Mouse (Mus musculus) forebrain, postnatal 0 days (tissue): ENCODE results near the gene Sgca. TPM values are rescaled to one million over a fixed set of nuclear protein-coding genes. Genes with fewer than 3 reads are reported as not detected.
A peak's percentile ranks its signal among the peaks of the same experiment; 100 is the strongest.

ENCODE experiments used
- ATAC-seq: fragments of 200-750 bp; cut with Nextera tagmentation; 2 replicates; pipeline ENCODE4 v1.8.0; 2017; ENCODE audit warnings: mild to moderate bottlenecking, moderate library complexity
- DNase-seq: peaks from one replicate; pipeline ENCODE4 v3.0.0-alpha.2; 2015
- H3K27ac ChIP-seq: fragments of 300-500 bp; sonication (generic); 2 replicates; pipeline ENCODE4 v1.5.1; 2014; ENCODE audit warnings: low read depth, mild to moderate bottlenecking, antibody characterized with exemption, low read length, moderate library complexity, mixed read lengths
- H3K27me3 ChIP-seq: fragments of 300-500 bp; sonication (generic); 2 replicates; pipeline ENCODE4 v1.6.1; 2014; ENCODE audit warnings: mild to moderate bottlenecking, low read length, mixed read lengths; ENCODE audit not compliant: insufficient read depth
- H3K36me3 ChIP-seq: fragments of 300-500 bp; sonication (generic); 2 replicates; pipeline ENCODE4 v1.6.1; 2014; ENCODE audit warnings: mild to moderate bottlenecking, moderate library complexity; ENCODE audit not compliant: insufficient read depth
- H3K4me1 ChIP-seq: fragments of 300-500 bp; sonication (generic); 2 replicates; pipeline ENCODE4 v1.6.1; 2014; ENCODE audit warnings: antibody characterized with exemption; ENCODE audit not compliant: insufficient read depth
- H3K4me2 ChIP-seq: fragments of 300-500 bp; sonication (generic); 2 replicates; pipeline ENCODE4 v1.6.1; 2014; ENCODE audit warnings: low read depth, mild to moderate bottlenecking, moderate library complexity
- H3K4me3 ChIP-seq: fragments of 300-500 bp; sonication (generic); 2 replicates; pipeline ENCODE4 v1.5.1; 2014; ENCODE audit warnings: low read depth, low read length, mixed read lengths
- H3K9ac ChIP-seq: fragments of 300-500 bp; sonication (generic); 2 replicates; pipeline ENCODE4 v1.6.1; 2014; ENCODE audit warnings: mild to moderate bottlenecking
- H3K9me3 ChIP-seq: fragments of 300-500 bp; sonication (generic); 2 replicates; pipeline ENCODE4 v1.6.1; 2016; ENCODE audit warnings: low read length
- CTCF ChIP-seq: sonication (generic); IDR thresholded peaks from 2 replicates; pipeline ENCODE4 v1.5.1; 2016; ENCODE audit warnings: antibody characterized with exemption, control low read depth, low read depth
- WGBS: fragments of 180-500 bp; shearing (Covaris S2); extraction: QIAGEN DNeasy Blood & Tissue Kit; methylation state at CpG from one replicate; pipeline ENCODE4 v1.1.7; 2014; 5-methylcytosine and 5-hydroxymethylcytosine counted together
- polyA plus RNA-seq: library from polyadenylated mRNA; unstranded; fragments of >200 nt; fragmentation: Nextera tagmentation; extraction: Ambion mirVana; gene quantifications from 2 replicates; pipeline ENCODE4 v1.2.1, GENCODE M21; 2015
- total RNA-seq: library from RNA; depleted of rRNA; stranded (reverse); fragments of >200 nt; gene quantifications from 2 replicates; pipeline ENCODE4 v1.2.3, GENCODE M21; 2014

Sgca gene
- total and polyA plus RNA-seq, 2 experiments from 2014 or later: 0.13 TPM; not detected in 1

- Histone ChIP-seq H3K27me3 (no peaks in the 10 kb centered on the region), H3K9ac (peak overlapping the region; percentile 98), H3K27ac (peak overlapping the region; percentile 97), H3K4me3 (peak overlapping the region; percentile 90), H3K4me2 (peak overlapping the region; percentile 71), H3K4me1 (peaks cover 38% of the 10 kb centered on the region), H3K9me3 (no peaks in the 10 kb centered on the region), H3K36me3 (peaks cover 19% of the 10 kb centered on the region)
- WGBS: 26% methylated on average over 15 of the region's 15 CpGs
- peak; percentile 13 for ATAC-seq
- DNase-seq: peak; percentile 73
- TF ChIP-seq CTCF: no peak
These were observed 32.8 kb upstream of the Sgca start for GRCm38 (mm10) chr11:95008661-95009628.

GRCm38 (mm10) chr11:95007418-95007817 is 31.3 kb upstream of the Sgca start:
- Histone ChIP-seq H3K4me2 (peak overlapping the region; percentile 66; the same call in 1 of the 2 replicates), H3K9ac (no peak overlapping the region), H3K4me1 (peaks cover 32% of the 10 kb centered on the region), H3K36me3 (peaks cover 34% of the 10 kb centered on the region), H3K27me3 (no peaks in the 10 kb centered on the region), H3K9me3 (no peaks in the 10 kb centered on the region), H3K27ac (0 out of 2 replicates have a peak overlapping the region, but pooled peaks have one; percentile 80), H3K4me3 (no peak overlapping the region)
- DNase-seq (no peak), ATAC-seq (no peak)
- WGBS: 83% methylated on average over 3 of the region's 3 CpGs
- TF ChIP-seq CTCF: no peak

- ATAC-seq (peak; percentile 38), DNase-seq (peak; percentile 80)
- Histone ChIP-seq H3K9me3 (no peaks in the 10 kb centered on the region), H3K4me2 (peak overlapping the region; percentile 66), H3K9ac (peak overlapping the region; percentile 44), H3K36me3 (peaks cover 42% of the 10 kb centered on the region), H3K4me3 (peak overlapping the region; percentile 35), H3K27me3 (no peaks in the 10 kb centered on the region), H3K27ac (peak overlapping the region; percentile 80), H3K4me1 (peaks cover 24% of the 10 kb centered on the region)
- 2% methylated on average over 27 of the region's 27 CpGs for WGBS
- peak; percentile 21; the same call in 1 of the 2 replicates for TF ChIP-seq CTCF
These were observed 30.5 kb upstream of the Sgca start for GRCm38 (mm10) chr11:95006525-95007219.

- ATAC-seq (no peak), DNase-seq (no peak)
- no peak overlapping the region; the same call in 1 of the 2 replicates for H3K4me3 ChIP-seq
- H3K27ac ChIP-seq: peak overlapping the region; percentile 80
- no peak for TF ChIP-seq CTCF
- 36% methylated on average over 4 of the region's 4 CpGs for WGBS
- H3K9me3 ChIP-seq: no peaks in the 10 kb centered on the region
- peaks cover 46% of the 10 kb centered on the region for H3K36me3 ChIP-seq
- H3K4me1 ChIP-seq: peaks cover 20% of the 10 kb centered on the region
- H3K27me3 ChIP-seq: no peaks in the 10 kb centered on the region
- peak overlapping the region; percentile 44; the same call in 1 of the 2 replicates for H3K9ac ChIP-seq
- H3K4me2 ChIP-seq: peak overlapping the region; percentile 66
These were observed 29.9 kb upstream of the Sgca start for GRCm38 (mm10) chr11:95006038-95006437.

GRCm38 (mm10) chr11:95004937-95005198 is 28.7 kb upstream of the Sgca start:
- no peak overlapping the region for H3K9ac ChIP-seq
- H3K4me1 ChIP-seq: peaks cover 20% of the 10 kb centered on the region
- 46% methylated on average over 6 of the region's 6 CpGs for WGBS
- H3K36me3 ChIP-seq: peaks cover 57% of the 10 kb centered on the region
- no peaks in the 10 kb centered on the region for H3K27me3 ChIP-seq
- TF ChIP-seq CTCF: no peak
- ATAC-seq (no peak), DNase-seq (no peak)
- H3K27ac ChIP-seq: no peak overlapping the region
- no peaks in the 10 kb centered on the region for H3K9me3 ChIP-seq
- no peak overlapping the region for H3K4me3 ChIP-seq
- no peak overlapping the region for H3K4me2 ChIP-seq

GRCm38 (mm10) chr11:95004136-95004936 is 28.2 kb upstream of the Sgca start:
- Histone ChIP-seq H3K27me3 (no peaks in the 10 kb centered on the region), H3K4me1 (peaks cover 20% of the 10 kb centered on the region), H3K9ac (no peak overlapping the region), H3K27ac (no peak overlapping the region), H3K36me3 (peaks cover 61% of the 10 kb centered on the region), H3K9me3 (no peaks in the 10 kb centered on the region), H3K4me2 (no peak overlapping the region), H3K4me3 (no peak overlapping the region)
- WGBS: 80% methylated on average over 12 of the region's 12 CpGs
- ATAC-seq (no peak), DNase-seq (no peak)
- TF ChIP-seq CTCF: no peak
